Mouse (Mus musculus) ES-E14 (cell line): ENCODE data around the gene Usp21. TPM values are rescaled to one million over a fixed set of nuclear protein-coding genes. Genes with fewer than 3 reads are reported as not detected.

ENCODE experiments used
- DNase-seq: peaks from one replicate; pipeline ENCODE4 v3.0.0-alpha.2; 2013; ENCODE audit warnings: low read depth, low spot score
- H3K27ac ChIP-seq: 2 replicates; pipeline ENCODE4 v1.5.1; 2012; ENCODE audit warnings: low read depth, mild to moderate bottlenecking, low read length, moderate library complexity, mixed read lengths; ENCODE audit not compliant: poor library complexity, insufficient read depth, severe bottlenecking
- H3K36me3 ChIP-seq: 2 replicates; pipeline ENCODE4 v1.6.1; 2012; ENCODE audit warnings: mild to moderate bottlenecking, low read length, moderate library complexity, mixed read lengths; ENCODE audit not compliant: control insufficient read depth, poor library complexity, insufficient read depth, severe bottlenecking
- H3K4me1 ChIP-seq, 2 experiments: fragments of 150-350 bp in 1 of 2; sonication (generic) in 1 of 2; 2 replicates each; pipeline ENCODE4 v1.6.1; 2012; ENCODE audit warnings: low read length in 2 of 2, mild to moderate bottlenecking in 1 of 2, mixed read lengths in 1 of 2; ENCODE audit not compliant: control insufficient read depth in 2 of 2, insufficient read depth in 2 of 2, poor library complexity in 1 of 2
- H3K4me3 ChIP-seq, 2 experiments: fragments of 150-350 bp in 1 of 2; sonication (generic) in 1 of 2; 2 replicates each; pipeline ENCODE4 v1.5.1; 2012; ENCODE audit warnings: low read length in 2 of 2, low read depth in 1 of 2, mild to moderate bottlenecking in 1 of 2, mixed read lengths in 1 of 2; ENCODE audit not compliant: insufficient read depth in 1 of 2, poor library complexity in 1 of 2, severe bottlenecking in 1 of 2
- H3K9ac ChIP-seq: 2 replicates; pipeline ENCODE4 v1.6.1; 2012; ENCODE audit warnings: low read depth, mild to moderate bottlenecking, low read length, mixed read lengths; ENCODE audit not compliant: poor library complexity, insufficient read depth, severe bottlenecking
- H3K9me3 ChIP-seq: fragments of 150-350 bp; sonication (generic); 2 replicates; pipeline ENCODE4 v1.6.1; 2012; ENCODE audit warnings: low read depth, mild to moderate bottlenecking, low read length; ENCODE audit not compliant: control insufficient read depth, insufficient read depth
- CHD2 ChIP-seq: IDR thresholded peaks from 2 replicates; pipeline ENCODE4 v1.6.1; 2014; ENCODE audit warnings: mild to moderate bottlenecking, low read depth, low read length, inconsistent platforms
- HCFC1 ChIP-seq: IDR thresholded peaks from 2 replicates; pipeline ENCODE4 v1.6.1; 2012; ENCODE audit warnings: low read length, inconsistent platforms, borderline replicate concordance; ENCODE audit not compliant: insufficient read depth
- MAFK ChIP-seq: IDR thresholded peaks from 2 replicates; pipeline ENCODE4 v1.6.1; 2014; ENCODE audit warnings: mild to moderate bottlenecking, low read depth, low read length, inconsistent platforms; ENCODE audit not compliant: insufficient read depth
- ZC3H11A ChIP-seq: IDR thresholded peaks from 2 replicates; pipeline ENCODE4 v1.6.1; 2012; ENCODE audit warnings: low read depth, mild to moderate bottlenecking, inconsistent platforms, low read length, borderline replicate concordance
- ZNF384 ChIP-seq: IDR thresholded peaks from 2 replicates; pipeline ENCODE4 v1.6.1; 2012; ENCODE audit warnings: low read depth, low read length, inconsistent platforms
- in situ Hi-C, 2 experiments: fragments of 600-800 bp; cut with MboI; formaldehyde crosslinking; loops; one replicate each; pipeline ENCODE4 v1.15.1; 2025; ENCODE audit warnings: low sequenced_read_pairs in 2 of 2, inconsistent platforms in 1 of 2; ENCODE audit not compliant: unreplicated experiment in 2 of 2
- total RNA-seq: library from RNA; depleted of rRNA; stranded (reverse); fragments of 300-350 nt; gene quantifications from 2 replicates; pipeline ENCODE4 v1.2.3, GENCODE M21; 2012

Gene Usp21
- total RNA-seq, 1 experiment = 23.1 TPM

- no peak for DNase-seq
- TF ChIP-seq ZC3H11A = no peak
- TF ChIP-seq CHD2 = no peak
- no peak for TF ChIP-seq ZNF384
- no peak for TF ChIP-seq HCFC1
- no peak for TF ChIP-seq MAFK
- Histone ChIP-seq H3K4me1 (peaks cover 0 to 11% of the 10 kb centered on the region in 2 experiments; a peak in 1 of 4 replicates), H3K9ac (peak overlapping the region; percentile 65), H3K4me3 (peak overlapping the region; percentile 63 to 71), H3K36me3 (peaks cover 32% of the 10 kb centered on the region), H3K9me3 (no peaks in the 10 kb centered on the region), H3K27ac (no peak overlapping the region)
- in situ Hi-C loops = no loop called here
Measured at GRCm38 (mm10) chr1:171280250-171280915, 7.4 kb downstream of the Usp21 start.

GRCm38 (mm10) chr1:171279721-171280120 is 8.1 kb downstream of the Usp21 start:
- TF ChIP-seq ZC3H11A = no peak
- no peak for TF ChIP-seq MAFK
- no peak for TF ChIP-seq HCFC1
- no peak for TF ChIP-seq CHD2
- no peak for TF ChIP-seq ZNF384
- in situ Hi-C loops = no loop called here
- Histone ChIP-seq H3K9me3 (no peaks in the 10 kb centered on the region), H3K36me3 (peaks cover 33% of the 10 kb centered on the region), H3K4me3 (peak overlapping the region in 1 of 2 experiments; percentile 71; a peak in 3 of 4 replicates), H3K9ac (peak overlapping the region; percentile 65; the same call in 1 of the 2 replicates), H3K27ac (no peak overlapping the region), H3K4me1 (peaks cover 0 to 8% of the 10 kb centered on the region in 2 experiments; a peak in 1 of 4 replicates)
- no peak for DNase-seq

- H3K4me1 ChIP-seq = peaks cover 0 to 5% of the 10 kb centered on the region in 2 experiments; a peak in 1 of 4 replicates
- no peak for TF ChIP-seq MAFK
- TF ChIP-seq HCFC1 = no peak
- no peak for TF ChIP-seq ZC3H11A
- TF ChIP-seq ZNF384 = no peak
- TF ChIP-seq CHD2 = no peak
- H3K9me3 ChIP-seq = no peaks in the 10 kb centered on the region
- in situ Hi-C loops = no loop called here
- H3K36me3 ChIP-seq = peaks cover 35% of the 10 kb centered on the region
- no peak for DNase-seq
- H3K4me3 ChIP-seq = no peak overlapping the region
- H3K9ac ChIP-seq = no peak overlapping the region
- H3K27ac ChIP-seq = no peak overlapping the region
Measured at GRCm38 (mm10) chr1:171279012-171279705, 8.6 kb downstream of the Usp21 start.

DNA sequence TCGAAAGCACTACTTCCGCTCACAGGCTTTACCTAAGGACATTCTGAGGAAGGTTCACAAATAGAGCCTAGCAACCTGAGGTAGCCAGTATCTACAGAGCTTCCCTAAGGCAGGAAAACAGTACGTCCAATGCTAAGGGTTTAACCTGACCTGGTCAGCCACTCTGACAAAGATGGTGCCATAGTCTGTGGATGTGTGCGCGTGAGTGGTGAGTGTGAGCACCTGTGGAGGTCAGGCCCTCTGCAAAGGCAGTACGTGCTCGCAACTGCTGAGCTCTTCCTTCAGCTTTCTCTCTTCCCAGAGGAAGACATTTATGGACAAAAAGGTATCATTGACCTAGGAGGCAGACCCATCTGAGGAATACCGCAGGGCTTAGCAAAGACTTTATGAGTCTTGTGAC is 9.4 kb downstream of the Usp21 start:
- Histone ChIP-seq H3K27ac (no peak overlapping the region), H3K36me3 (peaks cover 36% of the 10 kb centered on the region), H3K9me3 (no peaks in the 10 kb centered on the region), H3K9ac (no peak overlapping the region), H3K4me1 (peaks cover 0 to 5% of the 10 kb centered on the region in 2 experiments; a peak in 1 of 4 replicates), H3K4me3 (no peak overlapping the region)
- DNase-seq = no peak
- no peak for TF ChIP-seq ZC3H11A
- TF ChIP-seq MAFK = no peak
- TF ChIP-seq HCFC1 = no peak
- TF ChIP-seq CHD2 = no peak
- TF ChIP-seq ZNF384 = no peak
- in situ Hi-C loops = no loop called here
